Mouse (Mus musculus) erythroid progenitor cell, adult 5-6 weeks (primary cell): ENCODE results near the gene Crip1. TPM values are rescaled to one million over a fixed set of nuclear protein-coding genes. Genes with fewer than 3 reads are reported as not detected.

ENCODE experiments used
- total RNA-seq, 2 experiments: library from RNA; stranded (forward) in 1 of 2; stranded (reverse) in 1 of 2; fragments of 150-400 nt in 1 of 2; fragments of 186-747, 209-891 nt in 1 of 2; gene quantifications; 2 replicates each; pipeline versions ENCODE4 v1.2.3 to v1.2.4; 2015 to 2017; ENCODE audit warnings: low replicate concordance in 2 of 2

The Crip1 gene
- total RNA-seq, 2 experiments from 2014 or later = 93.8 to 106 TPM

Other genes with a start within 250 kb of the Crip1 start
- not detected in 2 replicates for gene Jag2, start 216.5 kb upstream of the Crip1 start, total RNA-seq (2015; ENCODE audit: low replicate concordance)
- 0.26 TPM in 1 of 2 replicates, not detected in the other for gene Jag2, start 216.5 kb upstream of the Crip1 start, total RNA-seq (2017; ENCODE audit: low replicate concordance)
- gene Nudt14, start 204.2 kb upstream of the Crip1 start, total RNA-seq (2015; ENCODE audit: low replicate concordance) = 12.3 TPM in 1 of 2 replicates, not detected in the other
- 2.5 and 3.3 TPM in 2 replicates for gene Nudt14, start 204.2 kb upstream of the Crip1 start, total RNA-seq (2017; ENCODE audit: low replicate concordance)
- gene Btbd6, start 169.8 kb upstream of the Crip1 start, total RNA-seq (2015; ENCODE audit: low replicate concordance) = 0.84 and 3.2 TPM in 2 replicates
- 0.68 and 1.0 TPM in 2 replicates for gene Btbd6, start 169.8 kb upstream of the Crip1 start, total RNA-seq (2017; ENCODE audit: low replicate concordance)
- 55.1 and 57.4 TPM in 2 replicates for gene Brf1, start 145.6 kb upstream of the Crip1 start, total RNA-seq (2015; ENCODE audit: low replicate concordance)
- 172 and 200 TPM in 2 replicates for gene Brf1, start 145.6 kb upstream of the Crip1 start, total RNA-seq (2017; ENCODE audit: low replicate concordance)
- 68.3 and 88.3 TPM in 2 replicates for gene Pacs2, start 131.8 kb upstream of the Crip1 start, total RNA-seq (2015; ENCODE audit: low replicate concordance)
- gene Pacs2, start 131.8 kb upstream of the Crip1 start, total RNA-seq (2017; ENCODE audit: low replicate concordance) = 44.9 and 45.7 TPM in 2 replicates
- gene Tex22, start 71.8 kb upstream of the Crip1 start, total RNA-seq (2015; ENCODE audit: low replicate concordance) = not detected in 2 replicates
- gene Tex22, start 71.8 kb upstream of the Crip1 start, total RNA-seq (2017; ENCODE audit: low replicate concordance) = not detected in 2 replicates
- gene Mta1, start 48.0 kb upstream of the Crip1 start, total RNA-seq (2015; ENCODE audit: low replicate concordance) = 27.2 and 40.4 TPM in 2 replicates
- gene Mta1, start 48.0 kb upstream of the Crip1 start, total RNA-seq (2017; ENCODE audit: low replicate concordance) = 17.6 and 21.6 TPM in 2 replicates
- 22.7 and 54.1 TPM in 2 replicates for gene Crip2, start 6.1 kb upstream of the Crip1 start, total RNA-seq (2015; ENCODE audit: low replicate concordance)
- 16.0 and 29.5 TPM in 2 replicates for gene Crip2, start 6.1 kb upstream of the Crip1 start, total RNA-seq (2017; ENCODE audit: low replicate concordance)
- 11.3 and 18.7 TPM in 2 replicates for gene Tedc1, start 10.1 kb downstream of the Crip1 start, total RNA-seq (2015; ENCODE audit: low replicate concordance)
- gene Tedc1, start 10.1 kb downstream of the Crip1 start, total RNA-seq (2017; ENCODE audit: low replicate concordance) = 18.9 and 38.9 TPM in 2 replicates
- not detected in 2 replicates for gene Tmem121, start 39.6 kb downstream of the Crip1 start, total RNA-seq (2015; ENCODE audit: low replicate concordance)
- not detected in 2 replicates for gene Tmem121, start 39.6 kb downstream of the Crip1 start, total RNA-seq (2017; ENCODE audit: low replicate concordance)